Mouse (Mus musculus) forebrain, embryonic 14.5 days (tissue): ENCODE results near the gene 4930412O13Rik. TPM values are rescaled to one million over a fixed set of nuclear protein-coding genes. Genes with fewer than 3 reads are reported as not detected.

ENCODE experiments used
- ATAC-seq: fragments of 200-750 bp; cut with Nextera tagmentation; 2 replicates; pipeline ENCODE4 v1.8.0; 2017; ENCODE audit warnings: mild to moderate bottlenecking, moderate library complexity
- DNase-seq: peaks from one replicate; pipeline ENCODE4 v3.0.0-alpha.2; 2015; ENCODE audit warnings: low spot score
- H3K27ac ChIP-seq: fragments of 300-500 bp; sonication (generic); 2 replicates; pipeline ENCODE4 v1.5.1; 2014; ENCODE audit warnings: low read depth, mild to moderate bottlenecking, control low read depth, low read length, moderate library complexity
- H3K27me3 ChIP-seq: fragments of 300-500 bp; sonication (generic); replicated peaks from 2 replicates; pipeline ENCODE4 v1.6.1; 2014; ENCODE audit warnings: low read length, control low read depth, mixed read lengths; ENCODE audit not compliant: control insufficient read depth, insufficient read depth
- H3K36me3 ChIP-seq: fragments of 300-500 bp; sonication (generic); 2 replicates; pipeline ENCODE4 v1.6.1; 2014; ENCODE audit warnings: low read length, control low read depth; ENCODE audit not compliant: control insufficient read depth, insufficient read depth
- H3K4me1 ChIP-seq: fragments of 300-500 bp; sonication (generic); 2 replicates; pipeline ENCODE4 v1.6.1; 2014; ENCODE audit warnings: antibody characterized with exemption, low read length, control low read depth; ENCODE audit not compliant: control insufficient read depth, insufficient read depth
- H3K4me2 ChIP-seq: fragments of 300-500 bp; sonication (generic); 2 replicates; pipeline ENCODE4 v1.6.1; 2014; ENCODE audit warnings: mild to moderate bottlenecking, control low read depth, low read length
- H3K4me3 ChIP-seq: fragments of 300-500 bp; sonication (generic); 2 replicates; pipeline ENCODE4 v1.5.1; 2014; ENCODE audit warnings: low read depth, low read length, control low read depth
- H3K9ac ChIP-seq: fragments of 300-500 bp; sonication (generic); 2 replicates; pipeline ENCODE4 v1.6.1; 2014; ENCODE audit warnings: mild to moderate bottlenecking, low read length, control low read depth, moderate library complexity
- H3K9me3 ChIP-seq: fragments of 300-500 bp; sonication (generic); replicated peaks from 2 replicates; pipeline ENCODE4 v1.6.1; 2016; ENCODE audit warnings: low read length, control low read depth, mixed read lengths; ENCODE audit not compliant: control insufficient read depth
- WGBS: fragments of 180-500 bp; shearing (Covaris S2); extraction: QIAGEN DNeasy Blood & Tissue Kit; methylation state at CpG from one replicate; pipeline ENCODE4 v1.1.7; 2014; 5-methylcytosine and 5-hydroxymethylcytosine counted together
- polyA plus RNA-seq: library from polyadenylated mRNA; unstranded; fragments of >200 nt; fragmentation: Nextera tagmentation; extraction: Ambion mirVana; gene quantifications from 2 replicates; pipeline ENCODE4 v1.2.1, GENCODE M21; 2014

Gene 4930412O13Rik
- polyA plus RNA-seq, 1 experiment from 2014 or later, result not detected

DNA sequence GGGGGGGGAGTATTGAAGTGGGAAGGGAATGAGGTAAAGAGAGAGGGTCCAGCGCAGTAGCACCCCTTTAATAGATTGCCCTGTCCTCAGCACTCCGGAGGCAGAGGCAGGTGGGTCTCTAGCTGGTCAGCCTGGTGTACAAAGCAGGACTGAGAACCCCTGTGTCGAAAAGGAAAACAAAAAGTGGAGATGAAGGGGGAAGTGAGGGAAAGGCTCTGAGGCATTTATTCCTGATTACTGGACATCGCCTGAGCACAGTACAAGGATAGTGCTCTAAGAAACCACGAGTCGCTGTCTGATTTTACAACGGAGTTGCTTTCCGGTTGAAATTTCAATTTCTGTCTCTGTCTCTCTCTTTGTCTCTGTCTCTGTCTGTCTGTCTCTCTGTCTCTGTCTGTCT is 9.2 kb downstream of the 4930412O13Rik start:
- ATAC-seq (no peak), DNase-seq (no peak)
- no peak overlapping the region for H3K9ac ChIP-seq
- H3K27ac ChIP-seq, result no peak overlapping the region
- H3K9me3 ChIP-seq, result no peaks in the 10 kb centered on the region
- no peak overlapping the region for H3K4me3 ChIP-seq
- no peak overlapping the region for H3K4me2 ChIP-seq
- WGBS, result under 1% methylated on average over 8 of the region's 8 CpGs
- no peaks in the 10 kb centered on the region for H3K36me3 ChIP-seq
- H3K4me1 ChIP-seq, result no peaks in the 10 kb centered on the region
- H3K27me3 ChIP-seq, result peaks cover 88% of the 10 kb centered on the region

DNA sequence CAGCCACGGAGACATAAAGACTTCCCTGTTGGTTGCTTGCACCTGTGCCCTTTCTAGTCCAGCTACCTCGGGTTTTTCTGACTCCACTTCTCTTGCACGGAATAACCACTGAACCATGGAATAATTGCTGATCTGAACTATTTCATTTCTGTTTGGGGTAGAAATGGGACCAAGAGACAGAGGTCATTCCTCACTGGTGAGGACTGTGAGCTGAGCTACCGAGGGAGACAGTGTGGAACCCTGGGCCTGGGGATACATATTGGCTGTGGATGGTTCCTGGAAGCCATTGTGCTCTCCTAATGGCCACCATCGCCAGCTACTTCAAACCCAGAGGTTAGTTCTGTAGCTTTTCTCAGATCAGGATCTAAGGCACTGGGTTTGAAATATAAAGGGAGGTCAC is 9.9 kb downstream of the 4930412O13Rik start:
- DNase-seq (no peak), ATAC-seq (no peak)
- Histone ChIP-seq H3K4me2 (no peak overlapping the region), H3K27ac (no peak overlapping the region), H3K9me3 (no peaks in the 10 kb centered on the region), H3K9ac (no peak overlapping the region), H3K36me3 (no peaks in the 10 kb centered on the region), H3K4me3 (no peak overlapping the region), H3K27me3 (peaks cover 87% of the 10 kb centered on the region), H3K4me1 (no peaks in the 10 kb centered on the region)
- 1% methylated on average over 5 of the region's 5 CpGs for WGBS

DNA sequence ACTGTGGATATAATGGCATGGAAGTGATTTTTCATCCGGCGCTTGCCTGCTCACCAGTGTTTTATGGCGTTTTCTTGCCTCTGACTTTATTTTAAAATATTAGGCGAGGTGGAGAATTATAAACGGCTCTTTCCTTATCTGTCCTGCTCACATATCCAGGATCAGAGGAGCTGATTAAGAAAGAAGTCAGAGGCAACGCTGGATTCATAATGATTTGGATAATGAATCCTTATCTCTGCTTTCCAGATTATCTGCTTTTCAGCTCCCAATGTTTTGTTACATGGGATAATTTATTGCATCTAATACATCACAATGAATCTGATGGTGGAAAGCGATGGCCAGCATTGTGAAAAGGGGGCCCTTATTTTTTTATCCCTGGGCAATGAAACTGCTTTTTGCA is 11.5 kb downstream of the 4930412O13Rik start:
- no peak for DNase-seq
- H3K9me3 ChIP-seq, result no peaks in the 10 kb centered on the region
- no peaks in the 10 kb centered on the region for H3K36me3 ChIP-seq
- peaks cover 84% of the 10 kb centered on the region for H3K27me3 ChIP-seq
- no peak for ATAC-seq
- H3K27ac ChIP-seq, result no peak overlapping the region
- no peaks in the 10 kb centered on the region for H3K4me1 ChIP-seq
- H3K4me3 ChIP-seq, result no peak overlapping the region
- no peak overlapping the region for H3K9ac ChIP-seq
- WGBS, result 3% methylated on average over 7 of the region's 7 CpGs
- no peak overlapping the region for H3K4me2 ChIP-seq

DNA sequence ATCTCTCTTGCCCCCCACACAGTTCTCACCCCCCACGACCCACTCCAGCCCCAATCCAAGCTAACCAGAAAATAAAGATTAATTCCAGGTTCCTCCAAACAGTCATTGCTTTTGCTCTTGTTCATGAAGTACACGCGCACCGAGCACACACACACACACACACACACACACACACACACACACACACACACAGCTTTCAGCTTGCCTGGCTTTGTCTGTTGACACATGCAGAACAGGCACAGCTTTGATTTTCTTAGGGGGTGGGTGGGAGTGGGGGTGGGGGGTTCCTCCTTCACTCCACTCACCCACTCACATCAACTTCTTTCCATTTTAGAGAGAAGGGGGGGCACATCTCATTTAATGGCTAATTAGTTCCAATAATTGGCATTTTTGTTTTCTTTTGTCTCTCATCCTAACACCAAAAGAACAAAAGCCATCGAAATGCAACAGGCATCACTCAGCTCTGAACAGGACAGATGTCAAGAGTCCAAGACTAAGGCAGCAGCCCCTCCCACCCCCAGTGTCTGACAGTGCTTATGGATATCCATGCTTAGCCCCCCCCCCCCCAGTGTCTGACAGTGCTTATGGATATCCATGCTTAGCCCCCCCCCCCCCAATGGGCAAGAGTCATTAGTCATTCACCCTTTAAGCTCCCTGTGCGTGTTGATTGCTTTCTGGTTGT is 12.4 kb downstream of the 4930412O13Rik start:
- Histone ChIP-seq H3K27ac (no peak overlapping the region), H3K4me3 (no peak overlapping the region), H3K36me3 (no peaks in the 10 kb centered on the region), H3K9me3 (no peaks in the 10 kb centered on the region), H3K4me2 (no peak overlapping the region), H3K4me1 (no peaks in the 10 kb centered on the region), H3K27me3 (peaks cover 85% of the 10 kb centered on the region), H3K9ac (no peak overlapping the region)
- no peak for DNase-seq
- ATAC-seq, result peak; percentile 40; the same call in 1 of the 2 replicates
- 0% methylated on average over 6 of the region's 6 CpGs for WGBS

DNA sequence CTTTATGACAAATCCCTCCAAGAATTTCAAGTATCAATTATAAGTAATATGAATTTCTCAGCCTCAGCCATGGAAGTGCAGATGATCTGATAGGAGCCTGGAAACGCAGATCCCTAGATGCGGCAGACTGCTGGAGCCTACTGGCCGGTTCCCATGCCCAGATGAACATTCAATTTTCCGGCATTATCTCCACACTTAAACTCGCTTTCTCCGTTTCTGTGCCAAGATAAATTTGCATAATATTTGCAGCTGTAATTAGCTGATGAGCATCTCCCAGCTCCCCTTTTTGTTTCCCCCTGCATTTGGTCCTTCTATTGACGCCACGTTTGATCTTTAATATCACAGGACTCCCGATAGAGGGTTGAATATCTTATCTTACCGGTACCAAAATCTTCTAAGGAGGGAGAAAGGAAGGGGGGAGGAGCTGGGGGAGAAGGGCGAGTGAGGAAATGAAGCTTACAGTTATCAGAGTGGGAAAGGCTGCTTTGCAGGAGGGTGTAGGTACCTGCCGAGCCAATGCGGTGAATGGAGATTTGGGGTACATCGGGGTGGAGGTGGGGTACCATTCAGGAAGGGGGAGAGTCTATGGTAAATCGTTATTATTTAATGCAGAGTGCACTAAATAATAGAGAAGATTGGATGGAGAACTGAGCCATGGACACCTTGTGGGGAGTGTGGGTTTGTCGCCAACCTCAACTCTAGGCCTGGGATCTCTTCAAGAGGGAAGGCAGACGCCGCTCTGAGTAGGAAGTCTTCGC is 14.0 kb downstream of the 4930412O13Rik start:
- no peaks in the 10 kb centered on the region for H3K4me1 ChIP-seq
- no peak overlapping the region for H3K27ac ChIP-seq
- no peaks in the 10 kb centered on the region for H3K36me3 ChIP-seq
- DNase-seq (no peak), ATAC-seq (no peak)
- H3K4me3 ChIP-seq, result no peak overlapping the region
- no peak overlapping the region for H3K9ac ChIP-seq
- H3K27me3 ChIP-seq, result peaks cover 83% of the 10 kb centered on the region
- H3K4me2 ChIP-seq, result no peak overlapping the region
- WGBS, result under 1% methylated on average over 19 of the region's 19 CpGs
- H3K9me3 ChIP-seq, result no peaks in the 10 kb centered on the region

DNA sequence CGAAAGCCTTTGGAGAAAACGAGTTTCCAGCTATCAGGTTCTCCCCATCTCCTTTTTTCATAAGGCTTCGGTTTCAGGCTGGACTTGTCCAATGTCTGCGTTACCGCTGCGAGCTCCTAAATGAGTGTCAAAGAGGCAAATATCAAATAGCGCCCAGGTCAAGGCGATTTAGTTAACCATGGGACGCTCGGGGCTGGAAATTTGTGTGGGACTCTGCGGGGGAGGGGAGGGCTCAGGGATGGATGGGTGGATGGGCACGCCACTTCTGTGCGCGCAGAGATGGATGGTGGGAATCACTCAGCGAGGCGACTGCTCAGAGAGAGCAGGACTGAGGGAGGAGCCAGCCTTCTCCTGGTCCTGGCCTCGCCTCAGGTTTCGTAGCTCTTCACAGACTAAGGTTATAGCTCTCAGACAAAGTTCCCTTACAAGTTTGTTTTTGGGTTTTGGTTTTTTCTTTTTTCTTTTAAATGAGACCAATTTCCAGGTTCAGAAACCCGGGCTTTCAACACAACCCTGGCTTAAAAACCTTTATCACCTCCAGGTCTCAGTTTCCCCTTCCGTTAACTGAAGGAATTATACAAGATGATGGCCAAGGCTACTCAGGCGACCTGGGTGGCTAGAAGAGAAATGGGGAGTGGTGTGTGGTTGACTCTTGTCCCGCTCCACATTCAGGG is 15.2 kb downstream of the 4930412O13Rik start:
- Histone ChIP-seq H3K27ac (no peak overlapping the region), H3K4me1 (no peaks in the 10 kb centered on the region), H3K27me3 (peaks cover 75% of the 10 kb centered on the region), H3K4me3 (no peak overlapping the region), H3K9ac (no peak overlapping the region), H3K4me2 (no peak overlapping the region), H3K9me3 (no peaks in the 10 kb centered on the region), H3K36me3 (no peaks in the 10 kb centered on the region)
- WGBS, result under 1% methylated on average over 22 of the region's 22 CpGs
- no peak for ATAC-seq
- no peak for DNase-seq

DNA sequence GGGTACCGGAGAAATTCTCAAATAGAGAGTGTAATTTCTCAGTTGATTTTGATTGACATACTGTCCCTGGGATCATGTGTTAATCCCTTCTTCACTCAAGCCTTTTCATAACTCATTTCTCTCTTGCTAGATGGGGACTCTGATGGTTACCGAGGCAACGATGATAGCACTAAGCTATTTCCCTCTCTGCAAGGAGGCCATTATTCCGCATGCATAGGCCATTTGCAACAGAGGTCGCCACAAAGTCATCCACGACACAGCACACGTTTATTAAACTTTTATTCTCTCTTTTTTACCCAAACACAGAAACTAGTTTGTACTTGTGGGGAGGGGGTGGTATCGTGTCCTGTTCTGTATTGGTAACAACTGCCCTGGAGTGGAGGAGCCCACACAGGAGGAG is 16.8 kb downstream of the 4930412O13Rik start:
- no peaks in the 10 kb centered on the region for H3K9me3 ChIP-seq
- H3K27me3 ChIP-seq, result peaks cover 64% of the 10 kb centered on the region
- no peak overlapping the region for H3K4me3 ChIP-seq
- H3K4me2 ChIP-seq, result no peak overlapping the region
- H3K27ac ChIP-seq, result no peak overlapping the region
- DNase-seq, result no peak
- WGBS, result 0% methylated on average over 8 of the region's 8 CpGs
- H3K36me3 ChIP-seq, result no peaks in the 10 kb centered on the region
- no peaks in the 10 kb centered on the region for H3K4me1 ChIP-seq
- ATAC-seq, result no peak; the same call in 1 of the 2 replicates
- no peak overlapping the region for H3K9ac ChIP-seq

DNA sequence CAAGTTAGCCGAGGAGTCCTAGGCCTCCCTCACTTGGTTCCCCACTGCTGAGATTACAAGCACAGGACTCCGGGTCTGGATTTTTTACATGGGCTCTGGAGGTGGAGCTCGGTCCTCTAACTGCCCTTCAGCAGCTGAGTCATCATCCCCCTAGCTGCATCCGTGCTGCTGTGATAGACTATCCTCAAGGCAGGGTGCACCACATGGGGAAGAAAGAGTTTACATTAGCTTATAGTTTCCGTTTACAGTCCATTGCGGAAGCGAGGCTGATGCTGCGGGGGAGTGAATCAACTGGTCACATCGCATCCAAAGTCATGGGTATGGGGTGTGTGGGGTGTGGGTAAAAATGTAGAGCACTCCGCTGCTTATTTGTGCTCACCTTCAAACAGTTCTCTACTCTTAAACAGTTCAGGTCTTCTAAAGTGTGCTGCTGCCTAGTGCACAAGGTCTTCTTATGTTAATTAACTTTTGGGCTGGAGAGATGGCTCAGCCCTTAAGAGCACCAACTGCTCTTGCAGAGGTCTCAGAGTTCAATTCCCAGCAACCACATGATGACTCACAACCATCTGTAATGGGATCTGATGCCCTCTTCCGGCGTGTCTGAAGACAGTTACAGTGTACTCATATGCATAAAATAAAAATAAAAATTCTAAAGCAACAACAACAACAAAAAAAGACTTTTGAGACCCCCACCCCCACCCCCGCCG is 23.0 kb downstream of the 4930412O13Rik start:
- H3K4me2 ChIP-seq, result no peak overlapping the region

More for the DNA sequence above, 23.0 kb downstream of the 4930412O13Rik start:
- no peak overlapping the region for H3K9ac ChIP-seq
- H3K4me1 ChIP-seq, result no peaks in the 10 kb centered on the region
- DNase-seq (no peak), ATAC-seq (no peak)
- H3K27me3 ChIP-seq, result peaks cover 9% of the 10 kb centered on the region
- no peak overlapping the region for H3K27ac ChIP-seq
- H3K36me3 ChIP-seq, result no peaks in the 10 kb centered on the region
- H3K9me3 ChIP-seq, result no peaks in the 10 kb centered on the region
- H3K4me3 ChIP-seq, result no peak overlapping the region
- WGBS, result 74% methylated on average over 14 of the region's 14 CpGs
